Mouse (Mus musculus) G1E (cell line): Measurements from ENCODE around the gene Acmsd.

ENCODE experiments used
- CTCF ChIP-seq: IDR thresholded peaks from 2 replicates; pipeline ENCODE4 v1.5.1; 2012; ENCODE audit warnings: low read depth, low read length, inconsistent platforms, mixed read lengths
- GATA1 ChIP-seq: IDR thresholded peaks from 2 replicates; pipeline ENCODE4 v1.6.1; 2012; ENCODE audit warnings: borderline replicate concordance, low read length, inconsistent platforms, mixed read lengths
- GATA2 ChIP-seq: IDR thresholded peaks from 2 replicates; pipeline ENCODE4 v1.6.1; 2012; ENCODE audit warnings: low read depth, low read length, inconsistent platforms, borderline replicate concordance
- POLR2AphosphoS5 ChIP-seq: IDR thresholded peaks from 2 replicates; pipeline ENCODE4 v1.6.1; 2012; ENCODE audit warnings: low read depth, low read length, inconsistent platforms; ENCODE audit not compliant: insufficient replicate concordance
- TAL1 ChIP-seq: conservative IDR thresholded peaks from 2 replicates; pipeline ENCODE4 v1.6.1; 2012; ENCODE audit warnings: low read depth, low read length, inconsistent platforms, mixed read lengths

- TF ChIP-seq CTCF (no peak), POLR2AphosphoS5 (no peak), TAL1 (no peak), GATA1 (no peak), GATA2 (no peak)
These were observed 26.6 kb downstream of the Acmsd start for GRCm38 (mm10) chr1:127755806-127756205.
